Mouse (Mus musculus) thymus, adult 2 months (tissue): ENCODE measurements at regions not wholly inside any gene's neighbourhood (a gene's known extent, or its start where the extent isn't known, plus 50 kb on each side); places are given as distances from the start of the nearest gene placed in this dataset.
A peak's percentile ranks its signal among the peaks of the same experiment; 100 is the strongest.
"Not testable (repeated sequence)": the region's sequence is repeated elsewhere in the genome, so short reads cannot be mapped to it uniquely, and the experiment has no call there.

Source experiments
- DNase-seq: peaks from one replicate; pipeline ENCODE4 v3.0.0; 2021
- H3K27ac ChIP-seq: fragments of 200-500 bp; 2 replicates; pipeline ENCODE4 v1.5.1; 2012; ENCODE audit warnings: low read length, control low read depth; ENCODE audit not compliant: control insufficient read depth, insufficient read depth
- H3K27me3 ChIP-seq: fragments of 200-500 bp; 2 replicates; pipeline ENCODE4 v1.6.1; 2012; ENCODE audit warnings: mild to moderate bottlenecking, low read length, moderate library complexity, mixed read lengths; ENCODE audit not compliant: control insufficient read depth, insufficient read depth
- H3K36me3 ChIP-seq: fragments of 200-500 bp; 2 replicates; pipeline ENCODE4 v1.6.1; 2012; ENCODE audit warnings: mild to moderate bottlenecking, low read length, moderate library complexity; ENCODE audit not compliant: control insufficient read depth, insufficient read depth
- H3K4me1 ChIP-seq: fragments of 200-500 bp; replicated peaks from 2 replicates; pipeline ENCODE4 v1.6.1; 2012; ENCODE audit warnings: low read length; ENCODE audit not compliant: control insufficient read depth, insufficient read depth
- H3K4me3 ChIP-seq: fragments of 200-500 bp; 2 replicates; pipeline ENCODE4 v1.5.1; 2012; ENCODE audit warnings: mild to moderate bottlenecking, low read length, control low read depth, moderate library complexity; ENCODE audit not compliant: control insufficient read depth, insufficient read depth
- CTCF ChIP-seq: fragments of 200-500 bp; IDR thresholded peaks from 2 replicates; pipeline ENCODE4 v1.5.1; 2012; ENCODE audit warnings: mild to moderate bottlenecking, control low read depth, low read length, moderate library complexity, borderline replicate concordance; ENCODE audit not compliant: control insufficient read depth, poor library complexity, insufficient read depth; ENCODE audit errors: extremely low read depth
- POLR2A ChIP-seq: fragments of 200-500 bp; IDR thresholded peaks from 2 replicates; pipeline ENCODE4 v1.6.1; 2012; ENCODE audit warnings: mild to moderate bottlenecking, low read length, control low read depth, moderate library complexity; ENCODE audit not compliant: control insufficient read depth, poor library complexity, insufficient read depth; ENCODE audit errors: extremely low read depth
- WGBS: fragments of 180-500 bp; shearing (Covaris S2); methylation state at CpG from one replicate; pipeline ENCODE4 v1.1.7; 2018; 5-methylcytosine and 5-hydroxymethylcytosine counted together

DNA sequence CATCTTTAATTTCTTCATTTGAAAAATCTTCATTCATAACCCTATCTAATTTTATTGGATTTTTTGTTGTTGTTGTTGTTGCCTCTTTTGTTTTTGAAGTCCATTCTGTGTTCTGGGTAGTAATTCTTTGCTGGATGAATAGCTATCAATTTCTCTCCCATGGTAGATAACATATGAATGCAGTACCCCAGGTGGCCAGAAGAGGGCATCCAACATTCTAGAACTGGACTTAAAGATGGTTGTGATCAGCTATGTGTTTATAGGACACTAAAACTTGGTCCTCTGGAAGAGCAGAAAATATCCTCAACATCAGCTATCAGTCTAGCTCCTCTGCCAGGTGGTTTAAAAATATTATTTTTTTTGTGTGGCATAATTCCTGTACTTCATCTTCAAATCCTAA is 73.0 kb downstream of the Prl2c3 start:
- not testable (repeated sequence) for H3K4me3 ChIP-seq, H3K36me3 ChIP-seq, H3K27ac ChIP-seq, H3K27me3 ChIP-seq, H3K4me1 ChIP-seq
- DNase-seq: peak; percentile 35

DNA sequence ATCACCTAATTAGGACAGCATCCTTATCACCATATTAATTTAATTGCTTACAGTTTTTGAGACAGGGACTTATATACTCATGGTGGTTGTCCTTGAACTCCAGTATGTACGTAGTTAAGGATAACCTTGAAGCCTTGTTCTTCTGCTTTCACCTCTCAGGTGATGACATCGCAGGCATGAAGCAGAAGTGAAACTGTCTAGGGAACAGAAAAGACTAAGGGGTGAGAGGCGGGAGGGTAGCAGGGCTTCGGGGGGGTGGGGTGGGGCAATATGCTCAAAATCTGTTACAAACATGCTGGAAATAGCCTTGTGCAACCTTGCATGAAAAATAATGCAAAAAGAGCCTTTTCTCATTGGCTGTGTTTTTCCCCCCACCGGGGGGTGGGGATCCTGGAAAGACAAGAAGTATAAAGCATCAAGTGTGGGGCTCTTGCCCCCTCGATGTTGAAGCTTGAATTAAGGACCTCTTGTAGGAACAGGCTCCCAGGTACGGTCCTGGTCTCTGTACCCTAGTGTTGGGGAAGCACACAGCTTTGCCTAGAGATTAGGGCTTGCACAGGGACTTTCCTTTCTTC is 81.8 kb downstream of the Prl2c3 start:
- not testable (repeated sequence) for H3K27me3 ChIP-seq, H3K4me1 ChIP-seq, H3K36me3 ChIP-seq, DNase-seq, H3K4me3 ChIP-seq, H3K27ac ChIP-seq
- WGBS: 70% methylated on average over 7 of the region's 7 CpGs

DNA sequence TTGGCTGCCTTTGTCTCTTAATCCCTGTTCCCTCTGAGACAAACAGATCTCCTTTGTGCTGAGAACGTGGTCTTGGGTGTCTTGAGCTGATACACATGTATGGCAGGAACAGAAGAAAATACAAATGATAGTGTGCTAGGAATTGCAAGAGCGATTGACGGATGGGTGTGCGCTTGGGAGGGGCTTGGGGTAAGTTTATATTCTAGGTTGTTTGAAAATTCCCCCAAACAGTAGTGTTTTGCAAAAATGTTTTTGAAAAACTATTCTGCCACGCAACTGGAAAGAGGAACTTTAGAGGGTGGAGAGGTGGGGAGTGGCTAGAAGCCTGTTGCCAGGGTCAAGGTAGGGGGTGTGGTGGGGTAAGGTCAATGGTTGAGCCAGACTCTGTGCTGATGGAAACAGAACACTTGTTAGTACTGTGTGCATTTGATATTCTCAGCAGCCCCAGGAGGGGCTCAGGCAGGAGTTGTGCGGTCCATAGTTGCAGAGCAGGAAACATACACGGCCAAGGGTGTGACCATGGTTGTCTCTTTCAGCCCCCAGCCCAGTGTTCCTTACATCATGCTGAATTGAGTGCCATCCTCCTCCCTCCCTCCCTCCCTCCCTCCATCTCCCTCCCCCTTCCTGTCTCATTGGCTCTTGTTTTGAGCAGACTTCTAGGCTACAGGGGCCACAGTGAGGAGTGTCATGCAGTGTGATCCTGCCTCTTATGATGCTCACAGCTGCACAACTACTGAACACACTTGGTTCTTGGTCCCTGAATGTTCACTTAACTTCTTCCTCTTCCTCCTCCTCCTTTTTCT is 88.2 kb downstream of the Prl2c3 start:
- Histone ChIP-seq H3K27ac (no peak overlapping the region), H3K4me3 (no peak overlapping the region)

DNA sequence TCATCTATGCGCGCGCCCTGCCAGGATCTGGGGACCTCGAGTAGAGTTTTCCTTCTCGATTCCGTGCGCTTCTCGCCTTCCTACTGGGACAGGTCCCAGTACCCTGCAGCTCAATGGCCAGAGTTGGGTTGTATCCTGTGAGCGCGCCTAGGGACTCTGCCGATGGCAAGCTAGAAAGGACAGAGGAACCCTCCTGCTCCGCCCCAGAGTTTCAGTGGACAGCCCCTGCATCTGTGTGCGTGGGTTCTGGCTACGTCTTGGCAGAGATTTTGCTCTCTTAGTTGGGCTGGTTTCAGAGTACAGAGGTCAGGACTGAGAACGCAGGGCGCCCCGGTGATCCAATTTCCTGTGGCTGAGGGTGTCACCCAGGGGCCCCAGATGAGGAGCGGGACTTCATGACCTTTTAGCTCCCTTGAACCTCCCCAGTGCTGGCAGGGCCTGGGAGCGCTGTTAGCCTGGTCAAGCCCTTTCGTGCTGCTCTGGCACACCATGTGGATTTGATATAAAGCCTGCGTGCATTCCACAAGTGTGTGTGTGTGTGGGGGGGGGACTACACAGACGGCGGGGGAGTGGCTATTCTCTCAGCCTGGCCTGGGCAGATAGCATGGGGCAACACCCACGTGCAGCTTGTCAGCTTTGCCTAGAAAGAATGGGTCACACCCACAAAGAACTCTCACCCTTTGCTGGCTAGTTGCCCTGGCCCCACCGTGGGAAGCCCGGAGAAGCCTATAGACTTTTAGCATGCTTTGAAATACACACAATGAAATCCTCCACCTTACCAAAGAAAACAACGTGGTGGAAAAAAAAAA is 96.9 kb downstream of the Prl2c3 start:
- H3K27me3 ChIP-seq, H3K4me3 ChIP-seq, H3K4me1 ChIP-seq, H3K27ac ChIP-seq, H3K36me3 ChIP-seq, DNase-seq: not testable (repeated sequence)
- 7% methylated on average over 19 of the region's 27 CpGs for WGBS

More for the DNA sequence above, 88.2 kb downstream of the Prl2c3 start:
- H3K27me3 ChIP-seq: no peaks in the 10 kb centered on the region
- no peak for TF ChIP-seq CTCF
- no peak for TF ChIP-seq POLR2A
- no peak for DNase-seq
- H3K4me1 ChIP-seq: no peaks in the 10 kb centered on the region
- 76% methylated on average over 7 of the region's 7 CpGs for WGBS
- no peaks in the 10 kb centered on the region for H3K36me3 ChIP-seq

DNA sequence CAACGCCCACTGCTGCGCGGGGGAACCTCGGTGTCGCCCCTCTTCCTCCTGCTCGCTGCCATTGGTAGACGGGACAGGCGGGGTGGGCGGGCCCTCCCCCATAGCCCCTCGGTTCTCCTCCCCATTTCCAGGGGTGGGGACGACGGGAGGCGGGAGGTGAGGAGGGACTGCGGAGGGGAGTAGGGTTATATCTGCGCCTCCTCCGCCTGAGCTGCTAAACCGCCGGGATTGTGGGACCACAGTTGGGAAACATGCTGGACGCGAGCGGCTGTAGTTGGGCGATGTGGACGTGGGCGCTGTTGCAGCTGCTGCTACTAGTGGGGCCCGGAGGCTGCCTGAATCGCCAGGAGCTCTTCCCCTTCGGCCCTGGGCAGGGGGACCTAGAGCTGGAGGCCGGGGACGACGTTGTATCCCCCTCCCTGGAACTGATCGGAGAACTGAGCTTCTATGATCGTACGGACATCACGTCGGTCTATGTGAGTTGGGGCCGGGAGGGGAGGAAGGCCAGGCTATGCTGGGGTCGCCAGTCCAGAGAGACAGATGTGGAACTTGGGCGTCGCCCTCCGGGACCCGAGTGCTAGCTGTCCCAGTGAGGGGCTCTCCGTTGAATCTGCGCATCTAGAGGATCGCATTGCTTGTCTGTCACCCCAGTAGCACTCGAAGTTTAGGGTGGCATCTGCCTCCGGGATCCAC is 97.6 kb downstream of the Prl2c3 start:
- not testable (repeated sequence) for H3K4me1 ChIP-seq, H3K27me3 ChIP-seq, H3K36me3 ChIP-seq, H3K4me3 ChIP-seq, DNase-seq, H3K27ac ChIP-seq
- 5% methylated on average over 32 of the region's 46 CpGs for WGBS

DNA sequence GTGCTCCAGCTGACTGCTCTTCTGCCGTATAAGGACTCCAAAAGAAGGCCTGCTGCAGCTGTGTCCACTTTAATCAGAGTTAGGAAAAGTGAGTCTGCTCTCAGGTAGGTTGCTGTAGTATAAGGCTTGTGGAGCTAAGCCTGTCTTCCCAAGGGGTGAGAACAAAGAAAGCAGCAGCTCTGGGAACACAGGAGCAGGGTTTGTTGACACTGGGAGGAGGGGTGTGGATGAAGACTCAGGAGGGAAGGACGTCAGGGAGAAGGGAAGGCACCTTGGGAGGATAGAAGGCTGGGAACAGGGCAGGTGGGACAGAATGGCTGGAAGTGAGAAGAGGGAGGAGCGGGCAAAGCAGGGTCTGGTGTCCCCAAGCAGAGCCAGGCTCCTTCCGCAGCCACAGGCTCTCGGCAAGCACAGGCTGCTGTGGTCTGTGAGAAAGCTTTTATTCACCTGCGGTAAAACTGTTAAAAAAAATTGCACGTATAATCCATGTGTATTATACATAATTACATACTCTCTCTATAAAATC is 106.2 kb downstream of the Prl2c3 start:
- not testable (repeated sequence) for H3K27me3 ChIP-seq, H3K4me3 ChIP-seq, H3K4me1 ChIP-seq, H3K36me3 ChIP-seq, H3K27ac ChIP-seq, DNase-seq
- WGBS: 82% methylated on average over 6 of the region's 7 CpGs

DNA sequence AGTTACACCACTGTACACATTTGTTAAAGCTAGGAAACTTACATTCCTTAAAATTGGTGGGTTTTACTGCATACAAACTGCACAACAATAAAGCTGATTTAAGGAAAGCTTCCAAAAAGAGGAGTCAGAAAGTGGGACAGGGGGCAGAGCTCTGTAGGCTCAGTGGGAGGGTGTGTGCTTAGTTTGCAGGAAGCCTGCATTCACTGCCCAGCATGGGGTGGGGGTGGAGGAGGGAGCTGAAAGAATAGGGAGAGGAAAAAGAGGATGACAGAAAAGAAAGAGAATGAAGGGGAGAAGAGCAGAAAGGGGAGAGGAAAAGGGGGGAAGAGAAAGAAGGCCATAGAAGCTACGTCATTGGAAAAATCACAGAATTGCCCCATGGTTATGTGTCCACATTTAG is 111.1 kb downstream of the Prl2c3 start:
- not testable (repeated sequence) for H3K4me3 ChIP-seq, H3K4me1 ChIP-seq, H3K36me3 ChIP-seq, H3K27me3 ChIP-seq, H3K27ac ChIP-seq, DNase-seq
- WGBS: no CpG with 5 or more reads among the region's 1 CpGs

DNA sequence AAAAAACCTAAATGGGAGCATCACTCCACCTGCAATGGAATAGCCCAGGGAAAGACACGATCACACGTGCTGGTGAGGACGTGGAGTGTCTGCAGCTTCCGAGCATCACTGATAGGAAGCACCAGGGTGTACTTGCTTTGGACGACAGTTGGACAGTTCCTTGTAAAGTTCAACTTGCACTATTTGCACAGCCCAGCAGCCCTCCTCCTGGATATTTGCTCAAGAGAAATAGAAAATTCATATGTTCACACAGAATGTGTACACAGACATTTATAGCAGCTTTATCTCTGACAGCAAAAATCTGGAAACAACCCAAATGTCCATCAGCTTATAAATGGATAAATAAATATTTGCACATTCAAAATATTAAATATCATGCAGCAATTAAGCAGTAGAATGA is 111.7 kb downstream of the Prl2c3 start:
- H3K27me3 ChIP-seq, H3K4me3 ChIP-seq, H3K27ac ChIP-seq, H3K36me3 ChIP-seq, H3K4me1 ChIP-seq, DNase-seq: not testable (repeated sequence)
- whole genome bisulfite sequencing: 78% methylated on average over 2 of the region's 5 CpGs

DNA sequence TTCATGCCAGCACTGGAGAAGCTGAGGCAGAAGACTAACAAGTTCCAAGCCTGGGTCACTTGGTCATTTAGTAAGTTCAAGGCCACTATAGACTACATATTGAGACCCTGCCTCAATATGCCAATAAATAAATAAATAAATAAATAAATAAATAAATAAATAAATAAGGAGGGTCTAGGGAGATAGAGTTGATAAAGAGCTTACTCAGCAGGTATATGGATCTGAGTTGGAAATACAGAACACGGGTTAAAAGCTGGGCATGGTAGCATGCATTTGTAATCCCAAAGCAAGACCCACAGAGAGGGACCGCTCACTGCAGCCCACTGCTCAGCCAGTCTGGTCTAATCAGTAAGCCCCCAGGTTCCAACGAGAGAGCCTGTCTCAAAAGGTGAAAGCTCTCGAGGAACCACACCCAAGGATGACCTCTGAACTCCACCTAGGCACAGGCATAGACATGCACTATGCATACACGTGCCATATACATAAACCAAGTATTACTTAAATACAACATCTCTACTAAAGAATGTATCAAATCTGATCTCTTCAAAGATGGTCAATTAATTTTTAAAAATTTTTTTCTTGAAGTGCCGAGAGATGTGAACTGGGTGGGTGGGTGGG is 115.4 kb downstream of the Ero1lb start:
- not testable (repeated sequence) for H3K27me3 ChIP-seq
- 93% methylated on average over 6 of the region's 6 CpGs for WGBS

More for the DNA sequence above, 115.4 kb downstream of the Ero1lb start:
- DNase-seq, H3K4me3 ChIP-seq, H3K27ac ChIP-seq, H3K36me3 ChIP-seq, H3K4me1 ChIP-seq: not testable (repeated sequence)
